Mouse (Mus musculus) forelimb bud, embryonic 11.5 days (tissue): ENCODE results near the gene Wars2.

Source experiments
- DNase-seq: peaks from one replicate; pipeline ENCODE4 v3.0.0-alpha.2; 2012; ENCODE audit warnings: low read depth, low spot score

The Wars2 gene

DNA sequence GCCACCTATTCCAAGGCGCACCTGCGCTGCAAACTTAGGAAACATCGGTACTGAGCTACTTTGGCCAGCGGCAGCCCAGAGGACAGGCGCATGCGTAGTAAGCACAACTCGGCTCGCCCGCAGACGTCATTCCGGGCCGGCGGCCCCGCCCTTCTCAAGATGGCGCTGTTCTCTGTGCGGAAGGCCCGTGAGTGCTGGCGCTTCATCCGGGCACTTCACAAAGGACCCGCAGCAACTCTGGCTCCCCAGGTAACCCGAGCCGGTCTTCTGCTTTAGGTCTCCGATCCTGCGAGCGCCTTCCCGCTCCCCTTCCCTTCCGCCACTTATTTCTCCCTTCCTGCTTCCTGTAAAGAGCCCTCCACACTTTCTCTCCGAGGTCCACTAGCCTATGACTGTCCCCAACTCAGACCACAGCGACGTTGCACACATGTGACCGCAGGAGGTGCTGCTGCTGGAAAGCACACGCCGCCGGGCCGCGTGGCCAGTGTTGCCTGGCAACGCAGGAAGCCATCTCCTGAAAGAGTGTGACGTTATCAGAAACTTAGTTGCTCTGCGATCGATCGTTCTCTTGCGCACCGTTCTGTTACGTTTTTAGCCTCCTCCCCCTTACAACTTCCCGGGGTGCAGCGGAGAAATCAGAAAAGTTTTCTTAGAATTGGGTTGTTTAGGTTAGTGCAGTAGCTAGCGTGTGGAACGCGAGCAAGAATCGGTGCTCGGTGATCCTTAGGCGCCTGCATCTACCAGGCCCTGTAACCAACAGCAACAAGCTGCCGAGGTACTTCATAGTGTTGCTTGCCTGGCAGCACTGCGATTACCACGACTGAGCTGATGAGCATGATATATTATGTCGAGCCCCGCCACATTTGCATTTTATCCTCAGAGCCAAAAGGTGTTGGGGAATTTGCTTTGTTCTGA is at the start of gene Wars2:
Wars2 (plus strand) TSS at position 129 of the 915 bp plus-strand sequence.
- DNase-seq, result peak; percentile 96

DNA sequence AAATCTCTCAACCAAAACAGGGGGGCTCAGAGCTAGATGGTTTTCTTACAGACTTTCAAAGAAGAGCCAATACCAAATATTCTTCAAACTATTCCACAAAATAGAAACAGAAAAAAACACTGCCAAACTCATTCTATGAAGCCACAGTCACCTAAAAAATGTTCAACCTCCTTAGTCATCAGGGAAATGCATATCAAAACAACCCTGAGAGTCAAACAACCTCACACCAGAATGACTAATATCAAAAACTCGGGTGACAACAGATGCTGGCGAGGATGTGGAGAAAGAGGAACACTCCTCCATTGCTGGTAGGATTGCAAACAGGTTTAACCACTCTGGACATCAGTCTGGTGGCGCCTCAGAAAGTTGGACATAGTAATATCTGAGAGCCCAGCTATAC is 44.1 kb upstream of the Wars2 start:
- DNase-seq, result no peak

DNA sequence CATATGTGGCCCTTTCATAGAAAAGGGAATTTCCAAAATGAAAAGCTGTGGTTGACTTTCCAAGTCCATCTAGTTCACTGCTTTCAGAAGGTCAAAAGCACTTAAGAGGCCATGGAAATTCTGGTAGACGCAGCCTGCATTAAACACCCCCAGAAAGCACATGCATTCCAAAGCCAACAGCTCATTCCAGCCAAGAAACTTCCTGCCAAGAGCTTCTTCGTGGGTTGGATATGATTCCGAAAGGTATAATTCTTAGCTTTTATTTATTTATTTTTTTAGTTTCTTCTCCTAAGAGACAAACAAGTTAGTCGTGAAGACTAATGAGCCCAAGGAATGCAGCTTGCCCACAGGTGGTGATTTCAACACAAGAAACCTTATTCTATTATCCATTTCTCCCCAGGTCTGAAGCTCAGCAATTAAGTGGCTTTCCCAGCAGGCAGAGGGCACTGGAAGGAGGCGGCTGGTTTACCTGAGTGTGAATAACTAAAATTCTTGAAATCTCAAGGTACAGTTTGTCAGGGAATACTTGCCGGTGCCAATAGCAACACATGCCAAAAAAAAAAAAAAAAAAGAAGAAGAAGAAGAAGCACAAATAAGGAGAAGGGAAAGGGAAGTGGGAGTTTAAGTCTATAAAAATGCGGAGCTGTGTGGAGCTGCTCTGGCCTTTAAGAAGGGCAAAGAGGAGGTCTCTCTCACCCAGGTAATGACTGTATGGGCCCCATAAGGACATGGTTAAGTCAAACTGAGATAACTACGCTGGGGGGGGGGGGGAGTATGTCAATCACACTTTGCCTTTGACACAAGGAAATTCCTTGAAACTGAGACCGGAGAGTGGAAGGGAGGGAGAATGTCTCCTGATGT is 30.3 kb upstream of the Wars2 start:
- DNase-seq, result peak; percentile 29

DNA sequence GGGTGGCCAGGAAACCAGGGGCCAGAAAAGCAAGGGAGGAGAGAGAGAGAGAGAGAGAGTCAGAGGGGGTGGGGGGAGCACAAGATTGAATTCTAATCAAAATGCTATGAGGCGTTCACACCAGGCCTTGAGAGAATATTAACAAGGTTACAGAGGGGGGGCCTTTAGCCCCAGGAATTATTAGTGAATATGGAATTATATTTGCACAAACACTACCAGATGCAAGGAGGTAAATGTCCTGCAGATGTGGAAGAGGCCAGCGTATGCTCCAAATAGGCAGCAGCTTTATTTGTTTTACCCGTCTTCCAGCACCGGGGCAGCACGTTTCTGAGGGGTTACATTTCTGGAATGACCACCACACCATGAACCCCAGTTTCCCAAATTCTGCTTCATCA is 29.7 kb upstream of the Wars2 start:
- peak; percentile 30 for DNase-seq

DNA sequence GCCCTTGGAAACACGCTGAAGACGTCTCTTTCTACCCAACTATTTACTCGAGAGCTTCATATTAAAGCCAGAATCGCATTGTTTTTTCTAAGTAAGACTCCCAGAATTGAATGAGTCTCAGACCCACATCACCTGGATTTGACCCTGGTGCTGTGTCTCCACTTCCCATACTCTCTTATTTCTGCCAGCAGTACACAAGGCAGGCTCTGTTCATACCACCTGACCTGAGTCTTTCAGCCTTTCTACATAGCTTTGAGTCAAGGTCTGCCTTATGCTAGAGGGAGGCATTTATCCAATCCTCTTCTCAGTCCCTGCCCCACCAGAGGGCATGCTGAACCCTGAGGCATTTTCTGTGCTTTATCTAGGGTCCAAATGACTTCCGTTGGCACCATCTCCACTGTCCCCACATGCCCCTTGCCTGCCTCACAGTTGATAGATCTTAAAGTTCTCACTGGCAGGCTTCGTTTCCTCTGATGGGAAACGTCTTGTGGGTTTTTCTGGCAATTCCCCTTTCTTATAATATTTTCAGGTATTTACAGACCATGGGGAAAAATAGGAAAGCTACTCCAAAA is 27.5 kb upstream of the Wars2 start:
- no peak for DNase-seq

DNA sequence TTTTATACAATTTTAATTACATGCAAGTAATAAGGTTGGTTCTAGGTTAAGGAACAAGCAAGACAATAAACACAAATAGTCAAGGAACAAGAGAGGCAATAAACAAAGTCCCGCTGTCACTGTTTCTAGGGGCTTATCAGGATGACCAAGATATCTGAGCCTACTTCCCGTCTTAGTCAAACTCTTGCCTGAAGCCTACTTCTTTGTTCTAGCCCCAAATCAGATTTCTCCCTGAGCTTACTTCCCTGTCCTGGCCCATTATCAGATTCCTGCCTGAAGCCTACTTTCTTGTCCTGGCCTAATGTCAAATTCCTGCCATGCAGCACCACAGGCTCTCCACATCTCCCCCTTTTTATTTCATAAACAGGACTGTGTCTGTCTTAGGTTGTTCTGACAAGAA is 19.9 kb upstream of the Wars2 start:
- no peak for DNase-seq

DNA sequence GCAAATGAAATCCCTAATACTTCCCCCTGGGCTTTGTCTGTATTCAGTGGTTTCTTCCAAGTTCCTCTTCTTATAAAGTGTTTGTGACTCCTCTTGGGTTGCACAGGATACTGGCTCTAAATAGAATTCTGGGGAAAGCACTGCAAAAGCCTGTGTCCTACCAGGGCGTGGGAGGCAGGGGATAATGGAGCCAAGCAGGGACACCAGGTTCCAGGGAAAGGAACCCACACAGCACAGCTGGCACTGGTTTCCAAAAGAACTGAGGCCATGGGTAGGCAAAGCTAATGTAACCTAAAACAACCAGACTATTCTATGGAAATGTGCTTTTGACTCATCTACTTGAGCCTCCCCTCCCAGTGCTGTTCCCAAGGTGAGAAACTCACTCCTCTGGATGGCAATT is 10.3 kb upstream of the Wars2 start:
- no peak for DNase-seq

DNA sequence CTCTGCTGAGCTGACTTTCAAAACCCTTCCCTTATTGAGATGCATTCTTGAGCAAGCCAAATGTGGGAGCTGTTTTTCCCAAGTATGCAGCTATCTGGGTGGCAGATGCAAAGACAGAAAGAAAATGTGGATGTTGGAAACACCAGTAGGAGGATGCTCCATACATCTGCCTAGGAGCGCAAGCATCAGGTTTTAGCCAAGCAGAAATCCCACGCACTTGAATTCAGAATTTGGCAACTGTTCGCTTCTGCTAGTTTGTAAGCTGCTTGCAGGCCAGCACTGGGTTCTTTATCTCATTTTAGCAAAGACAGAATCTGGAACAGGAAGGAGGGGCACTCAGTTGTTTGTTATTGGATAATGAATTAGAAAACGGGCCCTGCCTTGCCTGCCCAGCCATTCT is 8.9 kb upstream of the Wars2 start:
- no peak for DNase-seq

DNA sequence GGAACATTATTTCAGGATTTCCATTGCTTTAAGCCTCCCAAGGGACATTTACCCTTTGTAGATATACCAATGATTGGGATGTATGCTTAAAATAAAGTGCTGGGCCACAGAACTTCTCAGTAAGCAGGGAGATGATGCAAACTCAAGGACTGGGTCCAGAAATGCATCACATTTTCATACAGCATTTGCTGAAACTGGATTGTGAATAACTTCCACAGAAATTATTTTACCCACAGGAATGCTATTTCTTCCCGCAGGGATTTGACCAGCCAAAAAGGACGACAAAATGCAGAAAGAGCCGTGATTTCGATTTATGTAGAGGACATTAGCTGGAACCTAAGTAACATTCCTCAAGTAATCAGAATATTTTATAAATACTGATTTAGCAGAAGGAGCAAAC is 7.0 kb upstream of the Wars2 start:
- no peak for DNase-seq

DNA sequence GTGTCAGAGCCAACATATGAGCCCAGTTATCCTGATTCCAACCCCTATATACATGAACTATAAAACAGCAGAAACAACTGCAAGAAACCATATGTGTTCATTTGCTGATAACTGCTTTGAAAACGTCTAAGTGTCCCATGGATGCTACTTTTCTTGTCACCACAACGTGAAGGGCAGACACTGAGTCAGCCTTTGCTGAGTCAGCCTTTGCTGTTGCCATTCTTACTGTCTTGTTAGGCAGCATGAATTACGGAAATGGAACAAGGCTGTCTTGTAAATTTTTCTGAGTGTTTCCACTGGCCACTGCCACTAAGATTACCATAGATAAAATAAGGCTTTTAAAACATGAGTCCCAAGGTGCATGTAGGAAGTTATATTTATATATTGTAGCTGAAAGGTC is 7.0 kb downstream of the Wars2 start:
- no peak for DNase-seq

DNA sequence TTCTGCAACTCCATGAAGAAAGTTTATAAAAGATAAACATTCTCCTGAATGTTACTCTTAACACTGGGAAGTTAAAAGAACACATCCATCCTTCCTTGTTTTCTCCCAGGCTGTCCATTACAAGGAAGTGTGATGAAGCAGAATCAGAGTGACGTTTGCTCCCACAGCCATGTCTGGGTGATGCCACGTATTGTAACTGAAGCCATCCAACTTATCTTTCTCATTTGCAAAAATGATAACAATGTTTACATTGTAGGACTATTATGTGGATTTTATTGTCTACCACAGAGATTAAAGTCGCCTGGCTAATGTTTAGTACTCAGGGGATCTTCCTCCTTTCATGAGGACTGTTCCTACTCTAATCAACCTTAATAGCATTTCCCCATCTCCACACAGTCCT is 8.2 kb downstream of the Wars2 start:
- DNase-seq, result no peak

DNA sequence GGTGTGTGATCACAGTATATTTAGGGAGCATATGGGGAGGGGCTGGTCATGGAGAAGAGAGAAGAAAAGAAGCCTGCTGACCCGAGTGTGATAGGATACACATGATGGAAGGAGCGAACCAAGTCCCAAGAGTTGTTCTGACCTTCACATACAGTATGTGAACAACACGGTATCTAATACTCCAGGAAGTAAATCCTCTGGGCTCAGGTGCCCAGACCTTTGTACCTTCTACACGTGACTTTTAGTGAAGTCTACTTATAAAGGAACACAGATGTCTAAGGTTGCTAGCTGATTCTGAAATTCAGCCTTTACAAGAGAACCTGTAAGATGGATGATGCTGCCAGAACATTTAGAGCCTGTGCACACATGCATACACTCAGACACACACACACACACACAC is 15.4 kb downstream of the Wars2 start:
- no peak for DNase-seq

DNA sequence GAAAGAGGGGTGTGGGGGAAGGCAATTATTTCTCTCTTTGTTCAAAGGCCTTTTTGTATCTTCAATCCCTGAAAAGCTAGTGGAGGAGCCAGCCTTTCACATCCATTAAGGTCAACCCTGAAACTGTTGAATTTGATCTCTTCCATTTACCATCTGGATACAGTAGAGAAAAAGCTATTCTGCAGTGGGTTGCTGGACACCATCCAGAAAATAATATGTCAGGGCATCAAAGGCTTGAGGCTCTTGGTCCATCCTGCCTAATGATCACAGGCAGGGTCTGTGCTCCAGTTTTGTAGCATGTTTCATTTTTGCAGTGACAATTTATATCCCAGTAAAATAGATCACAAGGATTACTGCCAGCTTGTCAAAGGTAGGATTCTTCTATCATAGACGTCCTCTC is 16.1 kb downstream of the Wars2 start:
- DNase-seq, result no peak

DNA sequence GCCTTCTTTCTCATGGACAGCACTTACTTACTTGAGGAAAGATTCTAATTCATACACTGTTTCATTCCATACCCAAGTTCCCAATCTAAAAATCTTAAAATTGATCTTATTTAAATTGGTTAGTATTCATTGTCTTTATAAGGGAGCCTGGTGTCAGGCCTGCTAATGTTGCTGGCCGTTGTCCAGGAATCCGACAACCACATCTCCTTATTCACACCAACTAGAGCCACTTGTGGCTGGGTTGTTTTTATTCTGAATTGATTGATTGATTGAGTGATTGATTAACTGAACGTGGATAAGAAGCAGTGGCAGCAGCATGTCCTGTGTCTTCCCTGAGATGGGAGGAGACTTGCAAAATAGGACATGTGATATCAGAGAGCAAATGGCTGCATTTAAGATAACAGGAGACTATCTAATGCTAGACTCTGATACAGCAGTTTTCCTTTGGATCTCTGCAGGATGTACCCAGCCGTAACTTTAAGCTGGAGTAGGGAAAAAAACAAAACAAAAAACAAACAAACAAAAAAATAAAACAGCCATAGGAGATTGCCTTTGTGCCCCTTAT is 16.7 kb downstream of the Wars2 start:
- DNase-seq, result no peak

DNA sequence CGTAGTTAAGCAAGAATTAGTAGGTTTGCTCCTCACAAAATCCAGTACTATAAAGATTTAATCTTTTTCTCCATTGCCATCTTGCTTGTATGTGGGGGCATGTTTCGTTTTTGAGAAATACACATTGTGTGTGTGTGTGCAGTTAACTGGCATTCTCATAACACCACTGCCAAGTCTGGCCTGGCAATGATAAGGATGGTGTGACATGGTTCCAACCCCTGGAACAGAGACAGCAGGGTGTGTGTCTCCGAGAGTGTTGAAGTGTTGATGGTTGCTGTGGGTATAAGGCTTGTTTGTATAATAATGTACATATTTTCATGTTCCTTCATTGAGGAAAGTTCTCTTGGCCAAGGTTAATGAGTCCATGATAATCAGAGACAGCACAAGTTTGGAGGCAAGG is 19.1 kb downstream of the Wars2 start:
- no peak for DNase-seq

DNA sequence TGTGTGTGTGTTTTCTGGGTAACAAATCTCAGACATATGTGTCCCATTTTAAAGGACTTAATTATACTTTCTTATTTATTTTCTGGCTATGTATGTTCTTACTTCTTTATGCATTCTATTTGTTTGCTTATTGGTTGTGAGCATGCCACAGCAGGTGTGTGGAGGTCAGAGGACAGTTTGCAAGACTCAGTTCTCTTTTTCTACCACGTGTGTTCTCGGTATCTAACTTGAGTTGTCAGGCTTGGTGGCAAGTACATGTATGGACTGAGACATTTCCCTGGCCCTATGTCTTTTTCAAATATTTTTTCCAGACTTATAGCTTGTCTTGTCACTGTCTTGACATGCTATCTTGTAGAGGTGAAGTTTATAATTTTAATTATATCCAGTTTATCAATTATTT is 21.3 kb downstream of the Wars2 start:
- no peak for DNase-seq

DNA sequence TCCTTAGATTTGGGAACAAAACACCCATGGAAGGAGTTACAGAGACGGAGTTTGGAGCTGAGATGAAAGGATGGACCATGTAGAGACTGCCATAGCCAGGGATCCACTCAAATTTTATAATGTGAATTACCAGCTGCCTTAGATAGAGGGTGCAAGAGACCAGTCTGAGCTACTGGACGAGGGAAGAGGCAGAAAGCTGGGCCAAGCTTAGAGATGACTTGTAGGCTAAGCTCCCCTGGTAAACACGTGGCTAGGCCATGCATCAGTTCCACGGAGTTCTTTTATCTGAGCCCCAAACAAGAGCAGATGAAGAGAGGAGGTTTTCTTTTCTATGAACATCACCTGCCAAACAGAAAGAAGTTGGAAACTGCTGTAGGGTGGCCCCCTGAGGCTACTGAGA is 26.9 kb downstream of the Wars2 start:
- DNase-seq, result no peak

DNA sequence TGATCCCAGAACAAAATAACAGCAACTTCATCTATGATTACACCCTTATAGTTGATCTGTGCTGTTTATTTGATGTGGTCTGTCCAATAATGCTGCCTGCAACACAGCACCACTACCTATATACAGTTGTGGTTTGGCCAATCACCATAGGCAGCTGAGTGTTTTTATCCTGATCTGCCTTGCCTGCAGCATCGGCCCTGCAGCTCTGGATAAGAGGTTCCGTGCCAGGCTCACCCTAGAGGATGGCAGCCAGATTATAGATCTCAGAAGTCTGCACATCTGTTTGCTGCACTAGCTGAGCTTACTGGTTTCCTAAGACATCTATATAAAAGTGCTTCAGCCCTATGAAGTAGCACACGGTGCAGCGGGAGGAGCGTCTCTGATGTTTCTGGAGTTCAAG is 32.3 kb downstream of the Wars2 start:
- no peak for DNase-seq

DNA sequence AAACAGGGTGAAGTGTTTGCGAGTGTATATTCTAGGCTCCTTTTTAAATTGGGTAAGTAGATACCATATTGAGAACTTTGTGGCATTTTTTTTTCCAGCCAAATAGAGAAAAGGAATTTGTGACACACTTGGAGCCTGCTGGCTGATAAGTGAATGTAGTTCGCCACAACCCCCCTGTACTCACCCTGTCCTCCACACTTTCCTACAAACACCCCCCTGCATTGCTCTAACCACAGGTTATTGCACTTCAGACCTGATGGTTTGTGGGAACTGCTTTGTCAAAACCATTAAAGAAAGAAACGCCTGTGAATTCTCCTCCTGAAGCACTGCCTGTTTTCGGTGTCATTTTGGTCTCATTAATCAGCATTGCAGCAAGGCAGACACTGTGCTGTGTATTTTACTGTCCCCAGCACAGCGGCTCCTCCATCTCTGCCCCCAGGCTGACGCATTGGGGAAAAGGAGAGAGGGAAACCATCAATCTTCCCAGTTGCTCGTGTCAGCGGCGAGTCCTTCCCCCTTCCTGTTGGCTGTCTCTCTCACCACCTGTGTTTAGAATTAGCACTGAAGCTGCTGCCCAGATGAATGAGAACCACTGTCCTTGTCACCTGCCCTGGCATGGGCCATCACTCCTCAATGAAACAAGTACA is 33.9 kb downstream of the Wars2 start:
- DNase-seq, result peak; percentile 49

DNA sequence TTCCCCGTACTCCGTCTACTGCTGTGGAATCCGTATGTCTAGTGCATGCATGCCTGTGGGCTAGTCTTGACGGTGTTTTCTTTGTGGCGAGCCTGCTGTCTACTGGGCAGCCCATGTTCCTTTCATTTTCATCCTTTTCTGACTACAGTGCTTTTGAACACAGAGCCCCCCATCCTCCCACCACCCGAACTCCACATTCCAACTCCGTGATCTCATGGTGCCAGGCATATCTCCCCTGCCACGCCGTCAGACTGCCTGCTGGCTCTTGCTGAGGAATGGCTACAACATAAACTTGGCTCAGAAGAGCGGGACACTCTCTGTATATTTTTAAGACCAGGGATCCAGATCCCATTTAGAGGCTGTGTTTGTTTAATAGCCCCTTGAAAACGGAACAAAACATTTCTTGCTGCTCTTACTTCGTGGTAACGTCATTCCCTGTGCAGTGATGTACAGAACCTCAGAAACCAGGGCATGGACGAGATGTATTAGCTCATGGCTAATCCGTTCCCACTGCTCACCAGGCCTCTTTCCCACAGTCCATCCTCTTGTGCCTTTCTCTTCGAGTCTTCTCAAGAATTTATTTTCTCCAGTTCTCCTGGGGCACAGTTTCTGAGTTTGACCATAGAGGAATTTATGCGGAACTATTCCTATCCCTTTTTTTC is 42.6 kb downstream of the Wars2 start:
- DNase-seq, result no peak

DNA sequence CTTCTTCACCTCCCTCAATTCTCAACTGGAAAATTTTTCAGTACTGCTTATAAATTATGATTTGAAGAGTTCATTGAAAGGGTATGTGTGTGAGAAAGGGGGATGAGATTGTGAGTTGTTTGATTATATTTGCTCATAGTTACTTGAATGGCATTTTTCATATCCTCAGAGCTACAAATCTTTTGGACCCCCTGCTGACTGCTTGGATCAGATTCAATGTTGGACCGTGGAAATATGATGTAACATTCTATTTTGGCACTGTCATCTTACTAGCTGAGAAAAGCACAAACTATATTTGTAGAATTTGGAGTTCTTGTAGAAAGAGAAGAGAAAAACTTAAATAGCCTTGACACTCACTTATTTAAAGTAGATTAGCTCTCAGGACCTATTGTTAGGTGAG is 43.5 kb downstream of the Wars2 start:
- no peak for DNase-seq
